Mouse (Mus musculus) neural tube, embryonic 13.5 days (tissue): ENCODE measurements around the gene Fbxl17. TPM values are rescaled to one million over a fixed set of nuclear protein-coding genes. Genes with fewer than 3 reads are reported as not detected.
A peak's percentile ranks its signal among the peaks of the same experiment; 100 is the strongest.

ENCODE experiments used
- ATAC-seq: fragments of 200-750 bp; cut with Nextera tagmentation; 2 replicates; pipeline ENCODE4 v1.8.0; 2017; ENCODE audit warnings: low read depth, mild to moderate bottlenecking, moderate TSS enrichment, moderate library complexity
- H3K27ac ChIP-seq: fragments of 300-500 bp; sonication (generic); replicated peaks from 2 replicates; pipeline ENCODE4 v1.5.1; 2015; ENCODE audit warnings: moderate library complexity, mild to moderate bottlenecking, inconsistent platforms
- H3K27me3 ChIP-seq: fragments of 300-500 bp; sonication (generic); 2 replicates; pipeline ENCODE4 v1.6.1; 2015; ENCODE audit warnings: mild to moderate bottlenecking, inconsistent platforms
- H3K36me3 ChIP-seq: fragments of 300-500 bp; sonication (generic); 2 replicates; pipeline ENCODE4 v1.6.1; 2015; ENCODE audit warnings: mild to moderate bottlenecking, inconsistent platforms
- H3K4me1 ChIP-seq: fragments of 300-500 bp; sonication (generic); replicated peaks from 2 replicates; pipeline ENCODE4 v1.6.1; 2015; ENCODE audit warnings: inconsistent platforms
- H3K4me2 ChIP-seq: fragments of 300-500 bp; sonication (generic); 2 replicates; pipeline ENCODE4 v1.6.1; 2015; ENCODE audit warnings: inconsistent platforms, mild to moderate bottlenecking, moderate library complexity
- H3K4me3 ChIP-seq: fragments of 300-500 bp; sonication (generic); 2 replicates; pipeline ENCODE4 v1.5.1; 2015; ENCODE audit warnings: mild to moderate bottlenecking, inconsistent platforms
- H3K9ac ChIP-seq: fragments of 300-500 bp; sonication (generic); 2 replicates; pipeline ENCODE4 v1.6.1; 2015; ENCODE audit warnings: moderate library complexity, mild to moderate bottlenecking, inconsistent platforms
- H3K9me3 ChIP-seq: fragments of 300-500 bp; sonication (generic); 2 replicates; pipeline ENCODE4 v1.6.1; 2016; ENCODE audit warnings: inconsistent platforms
- WGBS: fragments of 180-500 bp; shearing (Covaris S2); methylation state at CpG from one replicate; pipeline ENCODE4 v1.1.7; 2015; 5-methylcytosine and 5-hydroxymethylcytosine counted together
- polyA plus RNA-seq: library from polyadenylated mRNA; unstranded; fragments of >200 nt; fragmentation: Nextera tagmentation; extraction: Ambion mirVana; gene quantifications from 2 replicates; pipeline ENCODE4 v1.2.1, GENCODE M21; 2015

The Fbxl17 gene
- polyA plus RNA-seq, 1 experiment from 2014 or later = 9.2 TPM

DNA sequence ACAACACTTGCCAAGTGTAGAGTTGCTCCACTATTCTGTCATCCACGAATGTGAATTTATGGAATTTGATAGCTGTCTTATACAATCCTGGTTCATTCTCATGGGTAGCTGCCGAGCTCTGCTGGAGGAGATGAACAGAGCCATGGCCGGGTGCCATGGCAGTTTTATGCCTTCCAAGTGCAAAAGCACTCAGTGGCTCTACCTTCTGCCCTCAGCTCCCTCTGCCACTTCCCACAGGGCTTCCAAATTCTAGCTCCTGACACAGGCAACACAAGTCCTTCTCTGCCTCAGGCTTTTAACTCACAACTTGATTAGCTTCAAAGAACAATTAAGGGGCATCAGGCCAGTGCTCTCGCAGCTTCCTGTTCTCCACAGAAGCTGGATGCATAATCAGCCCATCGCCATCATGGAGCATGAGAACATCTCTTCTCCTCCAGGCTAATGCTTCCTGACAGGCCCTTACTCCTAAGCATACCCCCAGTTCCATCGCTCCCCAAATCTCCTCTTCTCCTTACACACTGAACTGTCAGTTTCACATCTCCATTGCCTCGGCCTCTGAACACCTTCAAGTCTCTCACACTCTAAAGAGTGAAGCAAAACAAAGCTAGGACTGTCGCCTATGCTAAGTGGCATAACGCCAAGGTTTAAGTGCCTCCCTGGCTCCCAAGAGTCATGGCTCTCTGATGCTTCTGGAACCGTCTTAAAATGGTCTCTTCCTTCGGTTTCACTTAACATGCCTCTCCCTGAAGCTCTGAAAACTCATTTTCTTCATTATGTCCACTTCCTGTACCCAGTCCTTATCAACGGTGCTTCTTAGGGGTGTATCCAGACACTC, 184.0 kb downstream of the Fbxl17 start:
- Histone ChIP-seq H3K4me1 (0 out of 2 replicates have a peak, but pooled peaks cover 7% of the 10 kb centered on the region), H3K4me2 (no peak overlapping the region), H3K4me3 (no peak overlapping the region), H3K27ac (no peak overlapping the region), H3K9me3 (0 out of 2 replicates have a peak, but pooled peaks cover 6% of the 10 kb centered on the region), H3K9ac (no peak overlapping the region), H3K36me3 (no peaks in the 10 kb centered on the region), H3K27me3 (no peaks in the 10 kb centered on the region)
- no peak for ATAC-seq
- WGBS = 77% methylated on average over 12 of the region's 12 CpGs

DNA sequence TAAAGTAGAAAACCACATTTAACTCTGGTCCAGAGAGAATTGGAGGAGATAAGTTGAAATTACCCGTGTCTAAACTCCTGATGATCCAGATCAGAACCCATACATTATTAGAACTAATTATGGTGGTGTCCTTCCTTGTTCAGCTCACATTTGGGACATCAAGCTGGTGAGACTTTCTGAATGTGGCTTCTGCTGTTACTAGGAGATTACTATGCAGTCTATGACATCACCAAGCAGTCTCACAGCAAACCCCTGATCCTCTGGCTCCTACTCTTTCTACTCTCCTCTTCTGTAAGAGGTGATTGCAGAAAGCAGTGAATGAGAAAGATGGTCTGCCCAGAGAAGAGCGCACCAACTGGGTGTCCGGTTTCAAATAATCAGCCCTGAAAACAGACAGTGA, 187.0 kb downstream of the Fbxl17 start:
- Histone ChIP-seq H3K4me2 (no peak overlapping the region), H3K9me3 (0 out of 2 replicates have a peak, but pooled peaks cover 6% of the 10 kb centered on the region), H3K36me3 (no peaks in the 10 kb centered on the region), H3K4me1 (peaks cover 9% of the 10 kb centered on the region), H3K9ac (no peak overlapping the region), H3K27ac (no peak overlapping the region), H3K4me3 (no peak overlapping the region), H3K27me3 (no peaks in the 10 kb centered on the region)
- ATAC-seq = no peak
- WGBS = 95% methylated on average over 3 of the region's 3 CpGs

DNA sequence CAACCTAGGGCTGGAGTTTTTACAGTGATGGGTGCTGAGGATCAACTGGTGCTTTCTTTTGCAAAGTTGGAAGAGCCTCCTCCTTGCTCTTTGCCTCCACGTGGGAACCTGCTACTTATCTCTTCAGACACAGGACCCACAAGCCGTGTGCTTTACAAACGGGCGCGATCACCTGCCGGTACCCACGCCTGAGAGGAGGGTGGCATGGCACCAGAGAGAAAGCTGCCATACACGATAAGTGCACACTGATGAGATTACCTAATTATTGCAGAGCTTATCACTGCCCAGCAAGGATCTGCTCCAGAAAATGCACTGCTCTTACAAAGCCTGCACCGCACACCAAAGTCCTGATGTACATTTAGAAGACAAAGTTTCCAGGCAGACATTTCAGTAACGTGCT, 187.5 kb downstream of the Fbxl17 start:
- peaks cover 11% of the 10 kb centered on the region for H3K4me1 ChIP-seq
- ATAC-seq = no peak
- H3K27me3 ChIP-seq = no peaks in the 10 kb centered on the region
- H3K4me2 ChIP-seq = no peak overlapping the region
- H3K27ac ChIP-seq = no peak overlapping the region
- no peaks in the 10 kb centered on the region for H3K36me3 ChIP-seq
- H3K9me3 ChIP-seq = 0 out of 2 replicates have a peak, but pooled peaks cover 6% of the 10 kb centered on the region
- H3K9ac ChIP-seq = no peak overlapping the region
- no peak overlapping the region for H3K4me3 ChIP-seq
- WGBS = 90% methylated on average over 10 of the region's 10 CpGs

DNA sequence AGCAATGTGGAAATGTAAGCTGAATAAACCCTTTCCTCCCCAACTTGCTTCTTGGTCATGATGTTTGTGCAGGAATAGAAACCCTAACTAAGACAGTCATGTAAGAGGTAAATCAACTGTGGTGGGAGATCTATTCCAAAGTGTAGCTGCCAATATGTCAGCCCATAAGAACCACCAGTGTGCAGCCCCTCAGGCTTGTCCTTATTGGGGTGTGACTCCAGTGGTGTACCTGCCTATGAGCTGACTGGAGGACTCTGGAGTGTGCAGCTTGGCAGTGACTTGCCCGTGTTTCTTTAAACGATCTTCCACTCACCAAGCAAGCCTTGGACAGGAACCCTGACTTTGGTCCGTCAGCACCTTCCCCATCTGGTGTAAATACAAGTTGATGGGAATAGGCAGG, 188.2 kb downstream of the Fbxl17 start:
- no peak overlapping the region for H3K4me2 ChIP-seq
- H3K27me3 ChIP-seq = no peaks in the 10 kb centered on the region
- H3K36me3 ChIP-seq = no peaks in the 10 kb centered on the region
- H3K27ac ChIP-seq = no peak overlapping the region
- no peak overlapping the region for H3K4me3 ChIP-seq
- ATAC-seq = no peak
- no peak overlapping the region for H3K9ac ChIP-seq
- WGBS = 89% methylated on average over 3 of the region's 3 CpGs
- H3K9me3 ChIP-seq = 0 out of 2 replicates have a peak, but pooled peaks cover 6% of the 10 kb centered on the region
- peaks cover 18% of the 10 kb centered on the region for H3K4me1 ChIP-seq

DNA sequence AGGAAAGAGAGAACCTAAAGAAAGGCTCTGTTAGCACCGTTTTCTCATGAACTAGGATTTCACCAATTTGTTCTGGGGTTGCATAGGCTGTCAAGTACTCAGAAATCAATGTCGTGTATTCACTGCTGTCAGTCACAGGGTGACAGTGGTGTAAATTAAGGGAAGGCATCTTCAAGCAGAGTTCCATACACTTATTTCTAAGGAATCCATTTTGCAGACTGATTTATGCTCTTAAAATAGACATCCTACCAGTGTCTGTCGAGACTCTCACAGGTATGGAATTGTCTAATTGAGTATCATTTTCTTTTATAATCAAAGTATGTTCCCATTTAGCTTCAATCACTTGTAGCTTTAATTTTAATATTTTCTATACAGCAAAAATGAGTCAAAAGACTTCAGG, 189.8 kb downstream of the Fbxl17 start:
- no peak for ATAC-seq
- H3K36me3 ChIP-seq = no peaks in the 10 kb centered on the region
- H3K27ac ChIP-seq = no peak overlapping the region
- 65% methylated on average over 3 of the region's 3 CpGs for WGBS
- no peak overlapping the region for H3K4me2 ChIP-seq
- H3K27me3 ChIP-seq = no peaks in the 10 kb centered on the region
- H3K4me1 ChIP-seq = peaks cover 24% of the 10 kb centered on the region
- H3K9me3 ChIP-seq = 0 out of 2 replicates have a peak, but pooled peaks cover 6% of the 10 kb centered on the region
- no peak overlapping the region for H3K4me3 ChIP-seq
- no peak overlapping the region for H3K9ac ChIP-seq

DNA sequence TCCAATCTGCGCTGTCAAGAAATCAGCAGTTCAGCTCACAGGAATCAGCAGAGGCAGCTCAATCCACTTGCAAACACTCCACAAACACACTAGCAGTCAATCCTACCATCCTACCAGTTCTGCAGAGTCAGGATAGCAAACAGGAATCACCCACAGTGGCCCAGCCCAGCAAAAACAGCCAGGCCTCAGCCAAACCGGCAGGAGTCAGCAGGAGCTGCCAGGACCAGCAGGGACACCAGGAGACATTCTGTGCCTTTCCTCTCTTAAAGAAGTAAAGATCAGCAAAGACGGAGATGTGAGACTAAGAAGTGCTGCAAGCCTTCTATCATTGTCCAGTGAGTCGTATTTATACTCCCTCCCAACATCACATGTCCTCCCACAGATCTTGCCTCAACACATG, 196.0 kb downstream of the Fbxl17 start:
- Histone ChIP-seq H3K4me1 (peaks cover 46% of the 10 kb centered on the region), H3K9me3 (no peaks in the 10 kb centered on the region), H3K27ac (no peak overlapping the region), H3K27me3 (no peaks in the 10 kb centered on the region), H3K9ac (no peak overlapping the region), H3K36me3 (no peaks in the 10 kb centered on the region), H3K4me2 (no peak overlapping the region), H3K4me3 (no peak overlapping the region)
- 51% methylated on average over 4 of the region's 4 CpGs for WGBS
- ATAC-seq = no peak

DNA sequence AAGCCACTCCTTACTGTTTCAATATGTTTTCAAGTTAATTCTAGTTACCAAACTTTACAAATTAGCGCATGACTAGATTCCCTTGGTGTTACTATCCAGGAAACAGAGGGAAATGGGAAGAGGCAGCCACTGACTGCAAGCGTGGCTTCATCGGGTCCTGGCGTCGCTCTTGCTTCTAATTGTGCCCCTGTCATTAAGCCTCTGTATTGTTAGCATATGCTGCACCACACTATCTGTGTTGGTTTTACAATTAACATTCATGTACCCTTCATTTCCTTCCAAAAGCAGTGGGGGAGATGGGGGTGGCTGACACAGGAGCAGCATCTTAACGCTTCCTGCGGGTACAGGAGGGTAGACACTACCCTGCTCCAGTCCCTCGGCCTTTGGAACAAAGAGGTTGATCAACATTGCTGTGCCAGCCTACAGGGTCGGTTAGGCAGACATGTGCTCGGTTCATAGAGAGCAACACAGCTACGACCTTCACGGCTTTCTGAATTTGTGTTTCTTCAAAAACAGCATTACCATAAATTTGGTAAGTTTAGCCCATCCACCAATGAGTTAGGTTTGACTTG, 197.9 kb downstream of the Fbxl17 start:
- ATAC-seq = peak; percentile 75
- H3K9ac ChIP-seq = no peak overlapping the region
- H3K4me2 ChIP-seq = no peak overlapping the region
- peaks cover 41% of the 10 kb centered on the region for H3K4me1 ChIP-seq
- H3K9me3 ChIP-seq = no peaks in the 10 kb centered on the region
- 47% methylated on average over 12 of the region's 12 CpGs for WGBS
- peak overlapping the region; percentile 52; the same call in 1 of the 2 replicates for H3K27ac ChIP-seq
- no peaks in the 10 kb centered on the region for H3K27me3 ChIP-seq
- no peak overlapping the region for H3K4me3 ChIP-seq
- no peaks in the 10 kb centered on the region for H3K36me3 ChIP-seq

DNA sequence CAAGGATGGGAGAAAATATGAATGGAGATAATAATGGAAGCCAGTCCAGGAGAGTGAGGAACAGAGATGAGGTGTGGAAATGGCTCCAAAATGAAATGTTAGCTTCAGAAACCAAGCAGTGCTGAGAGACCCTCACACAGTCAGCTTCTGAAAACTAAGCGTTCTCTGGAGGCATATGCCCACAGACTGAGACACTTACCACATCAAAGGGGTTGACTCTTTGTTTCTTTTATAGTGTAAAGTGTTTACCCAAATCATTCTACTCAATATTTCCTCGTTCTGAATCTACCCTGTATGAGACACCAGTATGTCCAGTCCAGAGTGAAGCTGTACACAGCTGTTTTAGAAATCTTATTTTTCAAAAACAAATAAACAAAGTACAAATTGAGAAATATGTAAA, 204.3 kb downstream of the Fbxl17 start:
- H3K27me3 ChIP-seq = no peaks in the 10 kb centered on the region
- WGBS = 41% methylated on average over 2 of the region's 2 CpGs
- peaks cover 7% of the 10 kb centered on the region; the same call in 1 of the 2 replicates for H3K4me1 ChIP-seq
- no peak for ATAC-seq
- H3K27ac ChIP-seq = no peak overlapping the region
- no peak overlapping the region for H3K4me3 ChIP-seq
- no peak overlapping the region for H3K9ac ChIP-seq
- no peaks in the 10 kb centered on the region for H3K9me3 ChIP-seq
- H3K4me2 ChIP-seq = no peak overlapping the region
- no peaks in the 10 kb centered on the region for H3K36me3 ChIP-seq

DNA sequence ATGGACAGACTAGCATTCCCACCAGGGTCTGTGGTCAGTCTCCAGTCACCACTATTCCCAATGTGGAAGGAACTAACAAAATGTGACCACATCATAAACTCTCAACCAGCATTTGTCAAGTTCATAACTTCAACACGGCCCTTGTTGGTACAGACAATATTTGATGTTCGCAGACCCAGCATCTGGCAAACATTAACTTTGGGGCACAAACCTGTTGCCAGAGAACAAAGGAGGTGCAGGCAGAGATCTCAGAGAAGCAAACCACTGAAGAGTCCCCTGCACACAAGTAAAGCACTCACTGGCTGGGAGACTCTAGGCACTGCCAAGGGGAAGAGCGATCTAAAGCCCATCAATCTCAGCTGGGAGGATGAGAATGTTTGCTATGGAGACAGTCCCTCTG, 204.9 kb downstream of the Fbxl17 start:
- Histone ChIP-seq H3K4me3 (no peak overlapping the region), H3K4me2 (no peak overlapping the region), H3K9me3 (no peaks in the 10 kb centered on the region), H3K9ac (no peak overlapping the region), H3K36me3 (no peaks in the 10 kb centered on the region), H3K27ac (0 out of 2 replicates have a peak overlapping the region, but pooled peaks have one; percentile 3), H3K27me3 (no peaks in the 10 kb centered on the region), H3K4me1 (peaks cover 7% of the 10 kb centered on the region; the same call in 1 of the 2 replicates)
- ATAC-seq = no peak
- WGBS = 49% methylated on average over 3 of the region's 3 CpGs

DNA sequence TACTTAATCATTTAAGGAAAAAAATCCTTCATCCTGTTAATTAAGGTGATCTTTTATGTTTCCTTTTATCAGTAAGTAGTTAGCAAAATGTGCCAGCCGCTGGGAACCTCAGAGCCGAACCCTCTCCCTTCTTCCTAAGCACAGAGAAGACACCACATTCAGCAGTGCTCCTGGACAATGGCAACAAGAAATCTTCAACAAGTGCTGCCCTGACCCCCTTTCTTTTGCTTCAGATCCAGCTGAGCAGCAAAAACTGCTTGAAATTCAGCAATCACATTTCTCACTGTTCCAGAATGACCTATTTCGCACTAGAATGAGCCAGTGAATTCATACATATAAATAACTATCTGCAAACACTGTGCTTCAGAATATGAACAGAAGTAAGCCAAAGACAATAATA, 205.8 kb downstream of the Fbxl17 start:
- H3K27ac ChIP-seq = no peak overlapping the region
- WGBS = 34% methylated on average over 3 of the region's 3 CpGs
- no peak overlapping the region for H3K4me3 ChIP-seq
- H3K36me3 ChIP-seq = no peaks in the 10 kb centered on the region
- no peak overlapping the region for H3K9ac ChIP-seq
- H3K9me3 ChIP-seq = no peaks in the 10 kb centered on the region
- H3K4me1 ChIP-seq = peaks cover 7% of the 10 kb centered on the region; the same call in 1 of the 2 replicates
- no peaks in the 10 kb centered on the region for H3K27me3 ChIP-seq
- no peak overlapping the region for H3K4me2 ChIP-seq
- no peak for ATAC-seq

DNA sequence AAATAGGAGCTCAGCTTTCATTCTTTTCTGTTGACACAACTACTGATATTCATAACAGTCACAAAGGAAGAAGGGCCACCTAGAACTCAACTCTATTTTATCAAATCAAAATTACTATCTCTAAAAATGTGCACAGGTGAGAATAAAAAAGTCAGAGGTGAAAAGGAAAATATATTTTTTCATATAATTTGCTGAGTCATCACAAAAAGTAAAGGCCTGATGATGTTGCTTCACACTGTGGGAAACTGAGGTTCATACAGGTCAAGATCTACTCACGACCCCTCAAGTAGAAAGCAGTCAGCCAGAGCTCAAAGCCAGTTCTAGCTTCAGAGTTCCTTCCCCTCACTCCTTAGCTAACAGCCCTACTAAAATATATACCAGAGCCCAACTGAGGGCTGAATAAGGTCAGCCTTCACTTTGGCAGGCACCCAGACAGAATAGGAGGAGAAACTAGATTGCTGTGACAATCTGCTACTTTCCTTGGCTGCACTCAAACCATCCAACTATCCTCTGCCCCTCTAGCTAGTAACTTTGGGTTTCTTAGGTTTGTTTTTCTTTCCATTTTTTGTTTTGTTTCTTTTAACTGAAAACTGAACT, 210.4 kb downstream of the Fbxl17 start:
- no peaks in the 10 kb centered on the region for H3K9me3 ChIP-seq
- H3K36me3 ChIP-seq = no peaks in the 10 kb centered on the region
- peaks cover 29% of the 10 kb centered on the region for H3K4me1 ChIP-seq
- H3K9ac ChIP-seq = no peak overlapping the region
- no peak overlapping the region for H3K27ac ChIP-seq
- no peak for ATAC-seq
- H3K4me3 ChIP-seq = no peak overlapping the region
- no peaks in the 10 kb centered on the region for H3K27me3 ChIP-seq
- H3K4me2 ChIP-seq = no peak overlapping the region
- 75% methylated on average over 1 of the region's 1 CpGs for WGBS

DNA sequence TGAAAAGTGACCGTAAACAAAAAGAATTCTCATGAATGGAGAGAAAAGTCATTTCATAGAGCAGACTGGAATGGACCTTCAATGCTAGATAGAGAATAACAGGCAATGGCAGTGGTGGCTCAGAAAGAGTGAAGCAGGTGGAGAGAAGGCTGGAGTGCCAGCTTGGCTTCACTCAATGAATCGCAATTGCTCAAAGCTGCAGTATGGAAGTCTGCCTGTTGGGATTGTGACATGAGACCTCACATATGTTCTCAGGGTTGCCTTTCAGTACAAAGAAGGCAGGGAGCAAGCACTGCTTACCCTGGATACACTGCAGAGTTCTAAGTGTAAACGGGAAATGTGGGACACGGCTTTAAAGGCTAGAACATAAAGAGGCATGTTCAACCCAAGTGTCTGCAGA, 211.0 kb downstream of the Fbxl17 start:
- Histone ChIP-seq H3K9me3 (no peaks in the 10 kb centered on the region), H3K4me3 (no peak overlapping the region), H3K27ac (no peak overlapping the region), H3K36me3 (no peaks in the 10 kb centered on the region), H3K4me2 (no peak overlapping the region), H3K9ac (no peak overlapping the region), H3K27me3 (no peaks in the 10 kb centered on the region), H3K4me1 (peaks cover 29% of the 10 kb centered on the region)
- ATAC-seq = no peak
- 94% methylated on average over 4 of the region's 4 CpGs for WGBS
